Mouse (Mus musculus): ENCODE data around the gene Pgf. TPM values are rescaled to one million over a fixed set of nuclear protein-coding genes. Genes with fewer than 3 reads are reported as not detected.
A peak's percentile ranks its signal among the peaks of the same experiment; 100 is the strongest.

The Pgf gene
- polyA plus RNA-seq, 2 experiments = 0.08 to 0.32 TPM

- no peak for TF ChIP-seq EP300 (IDR thresholded peaks at IDR 0.05; ENCODE audit: low read depth)
- no peak for TF ChIP-seq CTCF (IDR thresholded peaks at IDR 0.05; ENCODE audit: low read depth)
- H3K4me1 ChIP-seq (replicated peaks; ENCODE audit: control insufficient read depth in 2 of 2, insufficient read depth in 2 of 2, low read length in 1 of 2) = no peaks in the 10 kb centered on the region
- ATAC-seq (ENCODE audit: insufficient read depth) (no peak), DNase-seq (ENCODE audit: low read depth in 3 of 3, low spot score in 3 of 3) (no peak)
- H3K4me2 ChIP-seq (ENCODE audit: low read depth) = no peak overlapping the region
- 70% methylated on average over 3 of the region's 3 CpGs for WGBS (ENCODE audit: insufficient replicate concordance)
- no peak overlapping the region for H3K4me3 ChIP-seq (ENCODE audit: insufficient read depth in 1 of 2, low read depth in 2 of 2, low read length in 2 of 2)
- no peak overlapping the region for H3K9ac ChIP-seq (replicated peaks)
- no peaks in the 10 kb centered on the region for H3K27me3 ChIP-seq (ENCODE audit: control insufficient read depth, insufficient read depth, low read length)
- no peak overlapping the region for H3K27ac ChIP-seq
- no peaks in the 10 kb centered on the region for H3K36me3 ChIP-seq (replicated peaks; ENCODE audit: control insufficient read depth, insufficient read depth, low read depth)
- H3K9me3 ChIP-seq (ENCODE audit: control insufficient read depth, low read length) = no peaks in the 10 kb centered on the region
Observed at GRCm38 (mm10) chr12:85170948-85171307, 6.7 kb downstream of the Pgf start.

DNA sequence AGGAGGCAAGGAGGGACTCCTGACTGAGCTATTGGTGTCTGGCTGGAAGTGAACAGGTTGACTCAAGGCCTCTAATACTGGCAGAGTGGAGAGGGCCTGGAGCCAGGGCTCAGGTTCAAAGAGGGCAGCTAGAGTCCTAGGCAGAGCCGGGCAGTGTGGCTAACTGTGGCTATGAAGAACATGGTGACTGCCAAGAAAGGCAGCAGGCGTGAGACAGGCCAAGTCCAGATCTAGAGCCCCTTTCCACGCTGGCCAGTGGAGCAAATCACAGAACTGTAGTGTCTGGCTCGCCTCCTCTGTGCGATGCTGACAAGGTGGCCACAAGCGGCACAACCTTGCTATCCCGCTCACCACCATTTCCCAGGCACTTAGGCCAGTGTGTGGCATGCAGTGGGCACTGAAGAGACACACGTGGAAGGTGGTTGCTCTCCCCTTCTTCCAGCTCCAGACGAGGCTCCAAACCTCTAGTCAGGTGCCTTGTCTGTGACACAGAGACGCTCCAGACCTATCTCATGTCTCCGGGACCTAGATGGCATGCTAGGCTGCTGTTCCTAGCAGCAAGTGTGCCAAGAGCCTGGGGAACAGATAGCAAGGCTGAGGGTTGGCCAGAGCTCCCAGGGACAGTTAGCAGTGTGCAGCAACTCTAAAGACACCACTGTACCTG, 7.2 kb downstream of the Pgf start:
- WGBS (ENCODE audit: insufficient replicate concordance) = 62% methylated on average over 11 of the region's 11 CpGs
- DNase-seq (ENCODE audit: low read depth in 3 of 3, low spot score in 3 of 3) (no peak), ATAC-seq (ENCODE audit: insufficient read depth) (no peak)
- Histone ChIP-seq H3K4me2 (ENCODE audit: low read depth) (no peak overlapping the region), H3K4me3 (ENCODE audit: insufficient read depth in 1 of 2, low read depth in 2 of 2, low read length in 2 of 2) (no peak overlapping the region), H3K9ac (replicated peaks) (no peak overlapping the region), H3K27me3 (ENCODE audit: control insufficient read depth, insufficient read depth, low read length) (no peaks in the 10 kb centered on the region), H3K36me3 (replicated peaks; ENCODE audit: control insufficient read depth, insufficient read depth, low read depth) (no peaks in the 10 kb centered on the region), H3K4me1 (replicated peaks; ENCODE audit: control insufficient read depth in 2 of 2, insufficient read depth in 2 of 2, low read length in 1 of 2) (no peaks in the 10 kb centered on the region), H3K27ac (no peak overlapping the region), H3K9me3 (ENCODE audit: control insufficient read depth, low read length) (no peaks in the 10 kb centered on the region)
- TF ChIP-seq EP300 (IDR thresholded peaks at IDR 0.05; ENCODE audit: low read depth) = no peak
- no peak for TF ChIP-seq CTCF (IDR thresholded peaks at IDR 0.05; ENCODE audit: low read depth)

- Histone ChIP-seq H3K4me3 (ENCODE audit: insufficient read depth in 1 of 2, low read depth in 2 of 2, low read length in 2 of 2) (no peak overlapping the region), H3K4me2 (ENCODE audit: low read depth) (no peak overlapping the region), H3K9ac (replicated peaks) (no peak overlapping the region), H3K36me3 (replicated peaks; ENCODE audit: control insufficient read depth, insufficient read depth, low read depth) (no peaks in the 10 kb centered on the region), H3K27ac (no peak overlapping the region), H3K27me3 (ENCODE audit: control insufficient read depth, insufficient read depth, low read length) (no peaks in the 10 kb centered on the region), H3K9me3 (ENCODE audit: control insufficient read depth, low read length) (no peaks in the 10 kb centered on the region), H3K4me1 (replicated peaks; ENCODE audit: control insufficient read depth in 2 of 2, insufficient read depth in 2 of 2, low read length in 1 of 2) (no peaks in the 10 kb centered on the region)
- no peak for DNase-seq (ENCODE audit: low read depth in 3 of 3, low spot score in 3 of 3)
- TF ChIP-seq CTCF (IDR thresholded peaks at IDR 0.05; ENCODE audit: low read depth) = no peak
- TF ChIP-seq EP300 (IDR thresholded peaks at IDR 0.05; ENCODE audit: low read depth) = no peak
- WGBS (ENCODE audit: insufficient replicate concordance) = 59% methylated on average over 3 of the region's 3 CpGs
- no peak for ATAC-seq (ENCODE audit: insufficient read depth)
Observed at GRCm38 (mm10) chr12:85169877-85170276, 7.7 kb downstream of the Pgf start.

DNA sequence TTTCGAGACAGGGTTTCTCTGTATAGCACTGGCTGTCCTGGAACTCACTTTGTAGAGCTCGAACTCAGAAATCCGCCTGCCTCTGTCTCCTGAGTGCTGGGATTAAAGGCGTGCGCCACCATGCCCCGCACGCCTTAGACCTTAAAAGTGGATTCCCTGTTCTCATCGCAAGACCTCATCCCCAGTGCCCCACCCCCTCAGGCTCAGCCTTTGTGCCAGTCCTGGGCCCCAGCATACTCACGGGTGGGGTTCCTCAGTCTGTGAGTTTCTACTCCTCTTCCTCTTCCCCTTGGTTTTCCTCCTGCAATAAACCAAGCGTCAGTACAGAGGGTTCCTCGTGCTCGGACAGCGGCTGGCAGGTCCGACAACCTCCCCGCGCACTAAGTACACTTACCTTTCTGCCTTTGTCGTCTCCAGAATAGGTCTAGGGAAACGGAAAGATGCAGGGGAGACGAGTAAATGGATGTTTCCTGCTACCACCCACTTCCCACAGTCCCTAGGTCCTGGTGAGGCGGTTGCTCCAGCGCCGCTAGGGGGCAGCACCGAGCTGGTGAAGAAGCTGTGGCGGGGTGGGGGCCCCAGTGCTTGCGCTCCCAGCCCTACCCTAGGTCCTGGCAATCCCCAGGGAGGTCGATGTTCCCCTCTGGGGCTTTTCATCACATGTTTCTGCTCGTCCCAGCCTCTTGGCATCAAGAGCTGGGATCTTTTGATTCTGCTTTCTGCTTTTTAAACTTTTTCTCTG, 8.3 kb downstream of the Pgf start:
- peak; percentile 45 to 49 (median 48) for DNase-seq (ENCODE audit: low read depth in 3 of 3, low spot score in 3 of 3)
- H3K27ac ChIP-seq = no peak overlapping the region
- H3K4me2 ChIP-seq (ENCODE audit: low read depth) = peak overlapping the region; percentile 43
- H3K9ac ChIP-seq (replicated peaks) = no peak overlapping the region
- H3K4me1 ChIP-seq (replicated peaks; ENCODE audit: control insufficient read depth in 2 of 2, insufficient read depth in 2 of 2, low read length in 1 of 2) = no peaks in the 10 kb centered on the region
- TF ChIP-seq CTCF (IDR thresholded peaks at IDR 0.05; ENCODE audit: low read depth) (peak; percentile 97), EP300 (IDR thresholded peaks at IDR 0.05; ENCODE audit: low read depth) (no peak)
- H3K9me3 ChIP-seq (ENCODE audit: control insufficient read depth, low read length) = no peaks in the 10 kb centered on the region
- H3K36me3 ChIP-seq (replicated peaks; ENCODE audit: control insufficient read depth, insufficient read depth, low read depth) = no peaks in the 10 kb centered on the region
- no peaks in the 10 kb centered on the region for H3K27me3 ChIP-seq (ENCODE audit: control insufficient read depth, insufficient read depth, low read length)
- peak; percentile 63; the same call in 1 of the 2 replicates for ATAC-seq (ENCODE audit: insufficient read depth)
- no peak overlapping the region for H3K4me3 ChIP-seq (ENCODE audit: insufficient read depth in 1 of 2, low read depth in 2 of 2, low read length in 2 of 2)
- WGBS (ENCODE audit: insufficient replicate concordance) = 18% methylated on average over 27 of the region's 27 CpGs

- no peak overlapping the region for H3K9ac ChIP-seq (replicated peaks)
- no peak for TF ChIP-seq EP300 (IDR thresholded peaks at IDR 0.05; ENCODE audit: low read depth)
- TF ChIP-seq CTCF (IDR thresholded peaks at IDR 0.05; ENCODE audit: low read depth) = no peak
- DNase-seq (ENCODE audit: low read depth in 3 of 3, low spot score in 3 of 3) (no peak), ATAC-seq (ENCODE audit: insufficient read depth) (no peak)
- no peak overlapping the region for H3K4me3 ChIP-seq (ENCODE audit: insufficient read depth in 1 of 2, low read depth in 2 of 2, low read length in 2 of 2)
- H3K27me3 ChIP-seq (ENCODE audit: control insufficient read depth, insufficient read depth, low read length) = no peaks in the 10 kb centered on the region
- no peaks in the 10 kb centered on the region for H3K9me3 ChIP-seq (ENCODE audit: control insufficient read depth, low read length)
- H3K4me2 ChIP-seq (ENCODE audit: low read depth) = no peak overlapping the region
- H3K36me3 ChIP-seq (replicated peaks; ENCODE audit: control insufficient read depth, insufficient read depth, low read depth) = no peaks in the 10 kb centered on the region
- 71% methylated on average over 9 of the region's 9 CpGs for WGBS (ENCODE audit: insufficient replicate concordance)
- no peaks in the 10 kb centered on the region for H3K4me1 ChIP-seq (replicated peaks; ENCODE audit: control insufficient read depth in 2 of 2, insufficient read depth in 2 of 2, low read length in 1 of 2)
- no peak overlapping the region for H3K27ac ChIP-seq
Observed at GRCm38 (mm10) chr12:85166631-85167030, 11.0 kb downstream of the Pgf start.

Data from liver, embryonic 14.5 days (tissue).